Mouse (Mus musculus) hindbrain, embryonic 16.5 days (tissue): ENCODE measurements around the gene Syce1. TPM values are rescaled to one million over a fixed set of nuclear protein-coding genes. Genes with fewer than 3 reads are reported as not detected.
"Not testable (repeated sequence)": the region's sequence is repeated elsewhere in the genome, so short reads cannot be mapped to it uniquely, and the experiment has no call there.

Source experiments
- ATAC-seq: fragments of 200-750 bp; cut with Nextera tagmentation; 2 replicates; pipeline ENCODE4 v1.8.0; 2017; ENCODE audit warnings: moderate TSS enrichment, moderate library complexity
- H3K27ac ChIP-seq: fragments of 300-500 bp; sonication (generic); 2 replicates; pipeline ENCODE4 v1.5.1; 2014; ENCODE audit warnings: low read depth, mild to moderate bottlenecking, control low read depth, low read length, moderate library complexity
- H3K27me3 ChIP-seq: fragments of 300-500 bp; sonication (generic); replicated peaks from 2 replicates; pipeline ENCODE4 v1.6.1; 2014; ENCODE audit warnings: low read length; ENCODE audit not compliant: control insufficient read depth, insufficient read depth
- H3K36me3 ChIP-seq: fragments of 300-500 bp; sonication (generic); 2 replicates; pipeline ENCODE4 v1.6.1; 2014; ENCODE audit warnings: mild to moderate bottlenecking, low read length, moderate library complexity, mixed read lengths; ENCODE audit not compliant: control insufficient read depth, insufficient read depth
- H3K4me1 ChIP-seq: fragments of 300-500 bp; sonication (generic); 2 replicates; pipeline ENCODE4 v1.6.1; 2014; ENCODE audit warnings: low read depth, low read length; ENCODE audit not compliant: control insufficient read depth, insufficient read depth
- H3K4me2 ChIP-seq: fragments of 300-500 bp; sonication (generic); 2 replicates; pipeline ENCODE4 v1.6.1; 2014; ENCODE audit warnings: mild to moderate bottlenecking, low read length, control low read depth, moderate library complexity
- H3K4me3 ChIP-seq: fragments of 300-500 bp; sonication (generic); 2 replicates; pipeline ENCODE4 v1.5.1; 2014; ENCODE audit warnings: mild to moderate bottlenecking, low read length, control low read depth, moderate library complexity
- H3K9ac ChIP-seq: fragments of 300-500 bp; sonication (generic); 2 replicates; pipeline ENCODE4 v1.6.1; 2014; ENCODE audit warnings: low read depth, mild to moderate bottlenecking, control low read depth, low read length, moderate library complexity
- H3K9me3 ChIP-seq: fragments of 300-500 bp; sonication (generic); 2 replicates; pipeline ENCODE4 v1.6.1; 2014; ENCODE audit warnings: mild to moderate bottlenecking, low read length, moderate library complexity; ENCODE audit not compliant: control insufficient read depth
- WGBS: fragments of 180-500 bp; shearing (Covaris S2); extraction: QIAGEN DNeasy Blood & Tissue Kit; methylation state at CpG from one replicate; pipeline ENCODE4 v1.1.7; 2014; 5-methylcytosine and 5-hydroxymethylcytosine counted together
- polyA plus RNA-seq: library from polyadenylated mRNA; unstranded; fragments of >200 nt; fragmentation: Nextera tagmentation; extraction: Ambion mirVana; gene quantifications from 2 replicates; pipeline ENCODE4 v1.2.1, GENCODE M21; 2015

Gene Syce1
- polyA plus RNA-seq, 1 experiment from 2014 or later: 0.89 TPM

DNA sequence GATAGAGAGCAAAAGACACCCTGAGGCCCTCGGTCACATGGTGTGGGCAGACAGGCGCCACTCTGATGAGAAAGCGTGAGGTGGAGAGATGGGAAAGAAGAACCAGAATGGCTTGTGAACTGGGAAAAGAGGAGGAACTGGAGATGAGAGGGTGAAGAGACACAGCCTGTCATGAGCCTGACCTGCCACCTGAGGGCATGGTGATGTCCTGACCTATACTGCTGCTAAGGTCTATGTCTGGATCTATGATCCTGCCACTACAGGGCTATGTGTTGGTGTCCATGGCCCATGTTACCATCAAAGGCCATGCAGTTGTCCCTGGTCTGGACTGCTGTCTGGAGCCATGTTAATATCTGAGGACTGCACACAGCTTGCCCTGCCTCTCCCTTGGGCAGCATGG is 10.0 kb upstream of the Syce1 start:
- no peak for ATAC-seq
- no peak overlapping the region for H3K4me2 ChIP-seq
- no peak overlapping the region for H3K9ac ChIP-seq
- no peaks in the 10 kb centered on the region for H3K27me3 ChIP-seq
- H3K4me3 ChIP-seq: no peak overlapping the region
- H3K36me3 ChIP-seq: no peaks in the 10 kb centered on the region
- H3K9me3 ChIP-seq: no peaks in the 10 kb centered on the region
- H3K27ac ChIP-seq: no peak overlapping the region
- H3K4me1 ChIP-seq: no peaks in the 10 kb centered on the region
- 93% methylated on average over 3 of the region's 3 CpGs for WGBS

DNA sequence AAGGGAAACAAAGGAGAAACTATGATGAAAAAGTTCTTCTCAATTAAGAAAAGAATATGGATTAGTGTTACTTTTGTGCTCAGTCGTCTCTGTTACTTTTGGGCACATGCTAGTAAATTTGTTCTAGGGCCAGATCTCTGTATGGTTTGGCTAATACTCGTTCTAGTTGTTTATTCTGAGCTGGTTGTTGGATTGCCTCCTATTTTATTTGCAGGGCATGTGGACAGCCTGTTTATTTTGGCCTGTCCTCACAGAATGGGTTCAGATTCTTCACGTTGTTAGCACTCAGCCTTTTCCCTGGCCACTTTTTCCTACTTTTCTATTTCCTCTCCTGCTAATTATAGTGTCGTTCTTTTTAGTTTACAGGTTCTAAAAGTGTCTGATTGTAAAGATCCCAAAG is 5.9 kb upstream of the Syce1 start:
- WGBS: 79% methylated on average over 4 of the region's 4 CpGs
- Histone ChIP-seq H3K4me3 (no peak overlapping the region), H3K9ac (no peak overlapping the region), H3K4me1 (no peaks in the 10 kb centered on the region), H3K27ac (no peak overlapping the region), H3K27me3 (no peaks in the 10 kb centered on the region), H3K9me3 (no peaks in the 10 kb centered on the region), H3K4me2 (no peak overlapping the region), H3K36me3 (no peaks in the 10 kb centered on the region)
- no peak for ATAC-seq

DNA sequence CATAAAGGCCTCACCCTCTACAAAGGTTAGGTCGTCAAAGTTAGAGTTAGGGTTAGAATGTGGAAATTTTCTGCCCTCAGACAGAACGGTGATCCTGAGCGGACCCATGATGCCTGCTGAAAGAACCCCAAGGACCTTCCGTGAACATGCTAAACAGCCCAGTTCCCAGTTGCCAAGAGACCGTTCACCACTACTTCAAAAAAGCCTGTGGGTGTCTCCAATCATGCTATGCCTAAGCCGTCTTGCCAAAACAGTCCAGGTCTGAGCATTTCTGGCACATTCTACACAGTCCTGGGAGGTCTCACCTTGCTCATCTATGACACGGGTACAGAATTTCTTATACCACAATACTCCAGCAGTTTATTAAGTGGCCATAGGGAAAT is 392 bp upstream of the Syce1 start:
- no peak overlapping the region for H3K9ac ChIP-seq
- H3K4me1 ChIP-seq: no peaks in the 10 kb centered on the region
- H3K9me3 ChIP-seq: no peaks in the 10 kb centered on the region
- H3K27ac ChIP-seq: no peak overlapping the region
- no peak for ATAC-seq
- no peaks in the 10 kb centered on the region for H3K36me3 ChIP-seq
- H3K4me3 ChIP-seq: no peak overlapping the region
- WGBS: 87% methylated on average over 7 of the region's 7 CpGs
- H3K27me3 ChIP-seq: no peaks in the 10 kb centered on the region
- H3K4me2 ChIP-seq: no peak overlapping the region

DNA sequence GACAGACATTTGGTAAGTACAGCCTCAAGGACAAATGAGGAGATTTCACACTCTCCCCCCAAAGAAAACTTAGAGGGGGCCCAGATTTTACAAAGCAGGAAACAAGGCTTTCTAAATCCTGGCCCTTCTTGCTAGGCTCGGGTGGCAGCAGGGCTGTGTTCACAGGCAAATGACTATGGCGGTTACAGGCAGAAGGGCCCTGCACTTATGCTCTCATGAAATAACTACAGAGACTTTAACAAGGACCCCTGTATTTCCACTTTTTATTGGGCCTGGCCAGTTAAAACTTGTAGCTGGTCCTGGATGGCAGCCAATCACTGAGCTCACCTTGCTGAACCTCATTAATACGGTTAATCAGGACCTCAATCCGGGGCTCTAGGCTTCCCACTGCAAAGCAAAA is 7.1 kb downstream of the Syce1 start:
- ATAC-seq: no peak
- Histone ChIP-seq H3K4me1 (no peaks in the 10 kb centered on the region), H3K9me3 (no peaks in the 10 kb centered on the region), H3K27me3 (no peaks in the 10 kb centered on the region), H3K4me2 (no peak overlapping the region), H3K4me3 (no peak overlapping the region), H3K9ac (no peak overlapping the region), H3K36me3 (no peaks in the 10 kb centered on the region), H3K27ac (no peak overlapping the region)
- 86% methylated on average over 4 of the region's 4 CpGs for WGBS

DNA sequence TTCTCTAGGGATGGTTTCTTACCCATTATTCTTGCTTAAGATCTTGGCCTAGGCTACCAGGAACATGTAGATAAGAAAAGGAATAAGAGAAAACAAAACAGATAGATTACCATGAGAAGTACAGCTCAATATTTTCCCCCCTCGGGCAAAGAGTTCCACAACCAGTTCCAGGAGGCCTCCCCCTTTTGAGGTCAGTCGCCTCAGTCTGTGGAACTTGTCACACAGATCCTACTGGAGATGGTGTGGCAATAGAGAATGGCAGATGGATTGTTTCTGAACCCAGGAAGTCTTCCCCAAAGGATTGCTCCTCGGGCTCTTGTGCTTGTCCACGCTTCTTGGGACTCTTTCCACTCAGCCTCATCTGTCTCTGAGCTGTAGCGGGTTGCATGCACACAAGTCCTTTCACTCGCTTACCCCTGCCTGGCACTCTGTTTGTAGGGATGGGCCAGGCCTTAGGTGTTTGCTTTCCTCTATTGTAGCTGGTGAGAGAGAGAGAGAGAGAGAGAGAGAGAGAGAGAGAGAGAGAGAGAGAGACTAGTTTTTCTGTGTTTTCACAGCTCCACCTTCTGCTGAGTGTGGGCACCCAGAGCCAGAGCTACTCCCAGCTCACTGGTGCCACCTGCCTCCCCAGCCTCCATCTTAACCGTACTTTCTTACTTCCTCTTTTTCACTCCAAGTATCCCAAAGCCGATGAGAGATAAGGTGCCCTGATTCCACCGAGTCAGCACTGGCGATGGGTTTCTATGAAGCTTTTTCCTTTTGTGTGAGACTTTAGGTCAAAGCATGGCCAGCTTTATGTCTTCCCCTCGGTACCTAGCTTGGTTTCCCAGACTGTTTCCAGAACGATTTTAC is 21.5 kb downstream of the Syce1 start:
- Histone ChIP-seq H3K4me1 (no peaks in the 10 kb centered on the region), H3K9me3 (no peaks in the 10 kb centered on the region), H3K36me3 (no peaks in the 10 kb centered on the region), H3K4me3 (no peak overlapping the region), H3K27me3 (no peaks in the 10 kb centered on the region), H3K9ac (no peak overlapping the region), H3K27ac (no peak overlapping the region), H3K4me2 (no peak overlapping the region)
- no peak for ATAC-seq
- WGBS: 84% methylated on average over 12 of the region's 12 CpGs

DNA sequence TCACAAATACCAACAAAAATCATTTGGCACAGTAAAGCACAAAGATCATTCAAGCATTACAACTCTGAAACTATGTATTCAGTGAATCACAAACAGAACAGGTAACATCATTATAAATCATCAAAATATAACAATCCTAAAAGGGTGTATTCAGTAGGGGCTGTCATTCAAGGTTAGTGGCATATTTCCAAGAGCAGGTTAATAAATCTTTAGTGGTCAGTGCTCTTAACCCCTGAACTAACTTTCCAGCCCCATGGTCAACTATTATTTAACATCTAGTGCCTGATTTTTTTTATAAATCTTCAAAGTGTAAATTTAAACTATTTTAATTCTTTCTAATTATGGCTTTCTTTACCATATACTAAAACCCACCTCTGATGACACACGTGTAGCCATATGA is 22.3 kb downstream of the Syce1 start:
- not testable (repeated sequence) for H3K9ac ChIP-seq, H3K4me3 ChIP-seq, H3K4me1 ChIP-seq, H3K27me3 ChIP-seq, H3K9me3 ChIP-seq, ATAC-seq, H3K4me2 ChIP-seq, H3K36me3 ChIP-seq, H3K27ac ChIP-seq
- WGBS: 63% methylated on average over 1 of the region's 1 CpGs

DNA sequence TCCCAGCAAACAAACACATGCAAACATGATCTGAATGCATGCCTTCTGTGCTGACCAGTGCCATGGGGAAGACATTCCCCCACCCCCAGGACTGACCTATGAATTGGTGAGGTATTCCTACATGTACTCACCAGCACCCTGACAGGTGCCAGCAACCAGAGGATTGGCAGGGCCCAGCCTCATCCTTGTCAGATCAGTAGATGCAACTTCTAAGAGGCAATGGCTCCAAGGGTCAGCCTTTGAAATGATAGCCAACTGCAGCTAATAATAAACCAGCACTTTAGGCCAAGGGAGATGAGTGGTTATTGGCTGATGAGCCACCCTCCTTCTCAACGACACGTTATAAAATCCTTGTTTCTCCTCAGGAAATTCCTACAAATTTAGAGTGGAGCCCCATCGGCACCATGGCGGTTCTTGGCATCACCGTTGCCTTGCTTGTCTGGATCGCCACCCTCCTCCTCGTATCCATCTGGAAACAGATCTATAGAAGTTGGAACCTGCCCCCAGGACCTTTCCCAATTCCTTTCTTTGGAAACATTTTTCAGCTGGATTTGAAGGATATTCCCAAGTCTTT is 24.1 kb downstream of the Syce1 start, which contains the start of gene Cyp2e1:
Gene Cyp2e1, plus strand, starts transcription at position 293 of the 574 bp plus-strand sequence.
- H3K36me3 ChIP-seq: no peaks in the 10 kb centered on the region
- H3K9me3 ChIP-seq: no peaks in the 10 kb centered on the region
- 89% methylated on average over 7 of the region's 7 CpGs for WGBS
- H3K27ac ChIP-seq: no peak within 1 kb of the TSS
- ATAC-seq: no peak
- H3K9ac ChIP-seq: no peak within 1 kb of the TSS
- H3K27me3 ChIP-seq: no peaks in the 10 kb centered on the region
- H3K4me3 ChIP-seq: no peak within 1 kb of the TSS
- H3K4me1 ChIP-seq: no peaks in the 10 kb centered on the region
- H3K4me2 ChIP-seq: no peak within 1 kb of the TSS

DNA sequence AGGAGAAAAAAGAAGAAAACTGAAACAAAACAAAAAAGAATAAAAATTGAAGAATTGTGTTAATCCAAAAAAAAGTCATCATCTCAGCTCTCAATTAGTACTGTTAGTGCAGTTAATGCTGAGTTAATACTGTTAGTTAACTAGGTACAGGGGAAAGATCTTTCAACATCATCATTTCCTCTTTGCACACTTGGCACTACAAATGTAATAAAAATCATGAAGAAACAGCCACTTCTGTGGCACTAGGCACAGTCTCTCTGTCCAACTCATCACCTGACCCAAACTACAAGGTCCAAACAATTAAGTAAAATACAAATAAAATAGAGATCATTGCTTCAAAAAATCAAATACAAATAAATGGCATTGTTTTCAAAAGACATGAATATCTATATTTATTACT is 27.0 kb downstream of the Syce1 start:
- Histone ChIP-seq H3K36me3 (no peaks in the 10 kb centered on the region), H3K9me3 (no peaks in the 10 kb centered on the region), H3K4me1 (no peaks in the 10 kb centered on the region), H3K27ac (no peak overlapping the region), H3K4me3 (no peak overlapping the region), H3K9ac (no peak overlapping the region), H3K27me3 (no peaks in the 10 kb centered on the region), H3K4me2 (no peak overlapping the region)
- ATAC-seq: no peak

DNA sequence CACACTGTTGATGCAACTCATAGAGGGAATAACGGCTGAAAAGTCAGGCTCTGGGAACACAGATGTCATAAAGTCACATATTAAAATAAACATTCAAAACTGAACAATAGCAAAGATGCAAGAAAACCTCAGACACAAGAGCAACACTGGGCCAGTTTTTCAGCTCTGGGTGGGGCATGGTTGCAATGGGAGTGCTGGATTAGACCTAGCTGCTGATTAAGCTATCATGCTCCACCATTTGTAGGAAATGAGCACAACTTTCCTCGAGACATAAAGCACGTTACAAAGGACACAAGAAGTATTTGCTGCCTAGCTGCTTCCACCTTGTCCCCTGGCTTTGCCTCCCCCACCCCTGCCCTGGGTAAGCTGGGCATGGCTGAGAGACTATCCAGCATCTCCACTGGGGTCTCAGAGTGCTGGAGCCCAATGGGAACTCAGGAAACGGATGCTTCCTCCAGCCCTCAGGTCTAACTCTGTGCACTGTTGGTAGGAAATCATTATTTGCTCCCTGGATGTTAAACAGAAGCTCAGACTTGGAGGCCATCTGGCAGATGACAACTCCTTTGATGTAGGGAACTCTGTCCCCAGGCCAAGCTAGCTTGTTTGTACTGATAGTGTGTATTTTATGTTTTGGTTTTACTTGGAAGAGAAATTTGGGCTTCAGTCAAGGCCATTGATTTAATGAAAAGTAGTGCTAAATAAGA is 31.3 kb downstream of the Syce1 start:
- Histone ChIP-seq H3K4me3 (no peak overlapping the region), H3K4me2 (no peak overlapping the region), H3K27ac (no peak overlapping the region), H3K9me3 (peaks cover 9% of the 10 kb centered on the region; the same call in 1 of the 2 replicates), H3K27me3 (no peaks in the 10 kb centered on the region), H3K4me1 (no peaks in the 10 kb centered on the region), H3K36me3 (no peaks in the 10 kb centered on the region), H3K9ac (no peak overlapping the region)
- 90% methylated on average over 4 of the region's 4 CpGs for WGBS
- no peak for ATAC-seq
